Mouse (Mus musculus) MN1 (cell line): ENCODE data around the gene Ndufs1.
A peak's percentile ranks its signal among the peaks of the same experiment; 100 is the strongest.

Experiments used
- DNase-seq: peaks from one replicate; pipeline ENCODE4 v3.0.0-alpha.2; 2016; ENCODE audit warnings: low spot score

Gene Ndufs1

GRCm38 (mm10) chr1:63115540-63115939, 61.1 kb downstream of the Ndufs1 start:
- DNase-seq = no peak

GRCm38 (mm10) chr1:63115096-63115495, 61.5 kb downstream of the Ndufs1 start:
- no peak for DNase-seq

GRCm38 (mm10) chr1:63114136-63114781, 62.4 kb downstream of the Ndufs1 start, which contains the start of gene Ino80d:
Ino80d (minus strand) TSS chr1:63114667.
- peak; percentile 84 for DNase-seq

- peak; percentile 37 for DNase-seq
These were observed 63.1 kb downstream of the Ndufs1 start for GRCm38 (mm10) chr1:63113274-63114135.

GRCm38 (mm10) chr1:63112865-63113261, 63.8 kb downstream of the Ndufs1 start:
- peak; percentile 24 for DNase-seq

GRCm38 (mm10) chr1:63112151-63112864, 64.3 kb downstream of the Ndufs1 start:
- DNase-seq = no peak

GRCm38 (mm10) chr1:63110536-63111285, 65.9 kb downstream of the Ndufs1 start:
- DNase-seq = peak; percentile 11

- DNase-seq = no peak
These were observed 68.9 kb downstream of the Ndufs1 start for GRCm38 (mm10) chr1:63107614-63108327.

- DNase-seq = no peak
These were observed 73.7 kb downstream of the Ndufs1 start for GRCm38 (mm10) chr1:63102758-63103451.

GRCm38 (mm10) chr1:63100196-63100595, 76.4 kb downstream of the Ndufs1 start:
- DNase-seq = no peak

- no peak for DNase-seq
These were observed 77.8 kb downstream of the Ndufs1 start for GRCm38 (mm10) chr1:63098831-63099230.

GRCm38 (mm10) chr1:63096071-63096470, 80.6 kb downstream of the Ndufs1 start:
- DNase-seq = no peak
